20 mouse cellular contexts compared by ENCODE assay signal in the genomic region with DNA sequence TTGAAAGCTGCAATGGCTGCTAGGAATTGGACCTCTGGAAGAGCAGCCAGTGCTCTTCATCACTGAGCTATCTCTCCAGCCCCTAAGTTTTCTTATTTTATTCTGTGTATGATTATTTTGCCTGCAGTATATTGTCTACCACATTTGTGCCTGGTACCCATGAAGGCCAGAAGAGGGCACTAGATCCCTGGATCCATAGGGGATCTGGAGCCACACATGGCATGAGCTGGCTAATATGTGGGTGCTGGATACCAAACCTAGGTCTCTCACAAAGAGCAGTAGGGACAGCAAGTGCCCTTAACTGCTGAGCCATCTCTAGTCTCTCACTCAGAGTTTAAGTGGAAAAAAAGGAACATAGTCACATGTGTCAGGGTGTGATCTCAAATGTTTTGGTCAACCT. TPM values are rescaled to one million over a fixed set of nuclear protein-coding genes. Genes with fewer than 3 reads are reported as not detected.
A peak's percentile ranks its signal among the peaks of the same experiment; 100 is the strongest.
DNase-seq lines count a peak whose midpoint lies in the region; ATAC-seq and TF ChIP-seq lines count a peak whose summit lies in the region.
"Had no signal": no experiment of that assay in that cellular context is flagged by ENCODE, and none has a peak within 500 bp of the region (broad histone marks: within the 10 kb centered on the region; RNA-seq: fewer than 3 reads in every experiment).

No protein-coding gene starts in this region.

- no peak overlapping the region for H3K9ac ChIP-seq in liver, adult 2 months (ENCODE audit: low read depth, low read length)
- no peak overlapping the region for H3K9ac ChIP-seq in liver, embryonic 12.5 days
- H3K9ac ChIP-seq: embryonic facial prominence, embryonic 12.5 days; forebrain, embryonic 15.5 days; limb, embryonic 12.5 days; neural tube, embryonic 12.5 days had no signal

- ATAC-seq in liver, embryonic 12.5 days, result no peak
- ATAC-seq: forebrain, embryonic 15.5 days had no signal

- peaks cover 5% of the 10 kb centered on the region; the same call in 1 of the 2 replicates for H3K4me1 ChIP-seq in liver, adult 2 months (ENCODE audit: control insufficient read depth, insufficient read depth, low read length)
- H3K4me1 ChIP-seq in liver, embryonic 12.5 days, result no peaks in the 10 kb centered on the region
- peaks cover 10% of the 10 kb centered on the region for H3K4me1 ChIP-seq in thymus, adult 2 months (replicated peaks; ENCODE audit: control insufficient read depth, insufficient read depth, low read length)
- H3K4me1 ChIP-seq in small intestine, adult 2 months (ENCODE audit: control insufficient read depth, insufficient read depth, insufficient read length, low read length), result peaks cover 4% of the 10 kb centered on the region; the same call in 1 of the 2 replicates
- H3K4me1 ChIP-seq: embryonic facial prominence, embryonic 12.5 days; neural tube, embryonic 12.5 days had no signal

- no peaks in the 10 kb centered on the region for H3K9me3 ChIP-seq in liver, embryonic 12.5 days (replicated peaks)
- H3K9me3 ChIP-seq: embryonic facial prominence, embryonic 12.5 days; forebrain, embryonic 15.5 days; hindbrain, embryonic 10.5 days; limb, embryonic 12.5 days; neural tube, embryonic 12.5 days had no signal

- TF ChIP-seq CTCF in gastrocnemius, adult 2 months (IDR thresholded peaks at IDR 0.05), result peak; percentile 19; the same call in 1 of the 2 replicates
- TF ChIP-seq CTCF in liver, adult 2 months (IDR thresholded peaks at IDR 0.05; ENCODE audit: low read depth, low read length), result peak; percentile 32; the same call in 1 of the 2 replicates
- no peak for TF ChIP-seq CTCF in thymus, adult 2 months (IDR thresholded peaks at IDR 0.05; ENCODE audit: borderline replicate concordance, control insufficient read depth, extremely low read depth, insufficient read depth, low read length, poor library complexity)
- TF ChIP-seq CTCF in small intestine, adult 2 months (IDR thresholded peaks at IDR 0.05; ENCODE audit: extremely low read depth, insufficient read length, insufficient replicate concordance, low read depth, low read length), result peak; percentile 35; the same call in 1 of the 2 replicates

- H3K4me2 ChIP-seq in liver, embryonic 12.5 days, result no peak overlapping the region
- H3K4me2 ChIP-seq: embryonic facial prominence, embryonic 12.5 days; forebrain, embryonic 15.5 days; limb, embryonic 12.5 days; neural tube, embryonic 12.5 days had no signal

- H3K79me2 ChIP-seq in liver, adult 2 months (ENCODE audit: control insufficient read depth, insufficient read depth, low read length), result peaks cover 4% of the 10 kb centered on the region; the same call in 1 of the 2 replicates

- H3K27me3 ChIP-seq in liver, adult 2 months (ENCODE audit: control insufficient read depth, insufficient read depth, low read length), result no peaks in the 10 kb centered on the region
- H3K27me3 ChIP-seq in liver, embryonic 12.5 days (replicated peaks), result no peaks in the 10 kb centered on the region
- H3K27me3 ChIP-seq in thymus, adult 2 months (ENCODE audit: control insufficient read depth, insufficient read depth, low read length), result no peaks in the 10 kb centered on the region
- H3K27me3 ChIP-seq in small intestine, adult 2 months (ENCODE audit: control insufficient read depth, insufficient read depth, low read length), result no peaks in the 10 kb centered on the region
- H3K27me3 ChIP-seq: embryonic facial prominence, embryonic 12.5 days; forebrain, embryonic 15.5 days; limb, embryonic 12.5 days; neural tube, embryonic 12.5 days had no signal

- intact Hi-C loops in gastrocnemius, adult 2 months (cut with DNase I), result no loop called here

- H3K4me3 ChIP-seq in gastrocnemius, adult 2 months, result no peak overlapping the region
- no peak overlapping the region for H3K4me3 ChIP-seq in liver, adult 2 months (ENCODE audit: insufficient read depth, low read depth, low read length)
- H3K4me3 ChIP-seq in liver, embryonic 12.5 days, result no peak overlapping the region
- no peak overlapping the region for H3K4me3 ChIP-seq in thymus, adult 2 months (ENCODE audit: control insufficient read depth, insufficient read depth, low read length)
- no peak overlapping the region for H3K4me3 ChIP-seq in small intestine, adult 2 months (ENCODE audit: low read depth, low read length)
- H3K4me3 ChIP-seq: embryonic facial prominence, embryonic 12.5 days; forebrain, embryonic 15.5 days; hindbrain, embryonic 10.5 days; limb, embryonic 12.5 days; neural tube, embryonic 12.5 days had no signal

- DNase-seq in gastrocnemius, adult 2 months, result no peak
- no peak for DNase-seq in gastrocnemius, postnatal 4 days (ENCODE audit: low spot score in 2 of 2)
- no peak for DNase-seq in liver, adult 2 months (ENCODE audit: extremely low read depth, low read depth, low spot score)
- DNase-seq in thymus, adult 2 months, result no peak
- no peak for DNase-seq in thymus, adult 18-20 months
- DNase-seq in ovary, postnatal 10 days (ENCODE audit: low spot score), result no peak
- DNase-seq: adrenal gland, adult 2 months; cerebellum, adult 11-12 months; lung, adult 2 months; right cerebral cortex, postnatal 25 days had no signal

- no peak for TF ChIP-seq POLR2A in liver, adult 2 months (IDR thresholded peaks at IDR 0.05; ENCODE audit: extremely low read depth, insufficient read depth, low read length)
- no peak for TF ChIP-seq POLR2A in thymus, adult 2 months (IDR thresholded peaks at IDR 0.05; ENCODE audit: control insufficient read depth, extremely low read depth, insufficient read depth, low read length, poor library complexity)
- TF ChIP-seq POLR2A in small intestine, adult 2 months (IDR thresholded peaks at IDR 0.05; ENCODE audit: low read depth, low read length), result no peak

- peaks cover 6% of the 10 kb centered on the region; the same call in 1 of the 2 replicates for H3K36me3 ChIP-seq in liver, adult 2 months (ENCODE audit: control insufficient read depth, insufficient read depth, low read length)
- peaks cover 29% of the 10 kb centered on the region for H3K36me3 ChIP-seq in liver, embryonic 12.5 days
- peaks cover 10% of the 10 kb centered on the region for H3K36me3 ChIP-seq in thymus, adult 2 months (ENCODE audit: control insufficient read depth, insufficient read depth, low read length)
- H3K36me3 ChIP-seq in small intestine, adult 2 months (ENCODE audit: control insufficient read depth, insufficient read depth, low read length), result peaks cover 12% of the 10 kb centered on the region
- H3K36me3 ChIP-seq: embryonic facial prominence, embryonic 12.5 days; neural tube, embryonic 12.5 days had no signal

- H3K27ac ChIP-seq in gastrocnemius, adult 2 months, result no peak overlapping the region
- H3K27ac ChIP-seq in liver, adult 2 months (replicated peaks; ENCODE audit: insufficient read depth, low read depth, low read length), result no peak overlapping the region
- H3K27ac ChIP-seq in liver, embryonic 12.5 days, result no peak overlapping the region
- H3K27ac ChIP-seq in thymus, adult 2 months (ENCODE audit: control insufficient read depth, insufficient read depth, low read length), result peak overlapping the region; percentile 60; the same call in 1 of the 2 replicates
- H3K27ac ChIP-seq in small intestine, adult 2 months (ENCODE audit: insufficient read depth, low read depth, low read length), result no peak overlapping the region
- H3K27ac ChIP-seq: embryonic facial prominence, embryonic 12.5 days; forebrain, embryonic 15.5 days; hindbrain, embryonic 10.5 days; limb, embryonic 12.5 days; neural tube, embryonic 12.5 days had no signal

RNA-seq across cellular contexts. Expression of gene Fntb, which starts 12.5 kb away (rescaled TPM):
- total RNA-seq in gastrocnemius, adult 2 months (2021), result 10 to 100 TPM; 11.2 to 13.3 TPM
- 10 to 100 TPM; 24.0 to 24.1 TPM for total RNA-seq in gastrocnemius, postnatal 4 days (2021)
- total RNA-seq in liver, adult 2 months (2014; rRNA removed), result 1.4 and 1.7 TPM in 2 replicates
- polyA plus RNA-seq in liver, adult 2 months (2012; rRNA removed), result 5.2 and 6.5 TPM in 2 replicates
- 30.7 and 31.3 TPM in 2 replicates for polyA plus RNA-seq in liver, embryonic 12.5 days (2016; fragmentation: Nextera tagmentation; extraction: Ambion mirVana)
- polyA plus RNA-seq in thymus, adult 2 months (2012; rRNA removed), result 50.9 and 51.3 TPM in 2 replicates
- polyA plus RNA-seq in small intestine, adult 2 months (2012; rRNA removed), result 9.1 and 27.1 TPM in 2 replicates

RNA-seq across cellular contexts. Expression of gene Churc1, which starts 12.5 kb away (rescaled TPM):
- total RNA-seq in gastrocnemius, adult 2 months (2021), result 10 to 100 TPM; 53.8 to 69.8 TPM
- 10 to 100 TPM; 43.1 to 45.7 TPM for total RNA-seq in gastrocnemius, postnatal 4 days (2021)
- 94.0 and 99.2 TPM in 2 replicates for total RNA-seq in liver, adult 2 months (2014; rRNA removed)
- 51.8 and 54.8 TPM in 2 replicates for polyA plus RNA-seq in liver, adult 2 months (2012; rRNA removed)
- 99.2 and 101 TPM in 2 replicates for polyA plus RNA-seq in liver, embryonic 12.5 days (2016; fragmentation: Nextera tagmentation; extraction: Ambion mirVana)
- 61.6 and 68.3 TPM in 2 replicates for polyA plus RNA-seq in thymus, adult 2 months (2012; rRNA removed)
- 20.3 and 20.9 TPM in 2 replicates for polyA plus RNA-seq in small intestine, adult 2 months (2012; rRNA removed)

RNA-seq across cellular contexts. Expression of gene Gpx2, which starts 17.5 kb away (rescaled TPM):
- total RNA-seq in gastrocnemius, adult 2 months (2021), result not detected
- not detected for total RNA-seq in gastrocnemius, postnatal 4 days (2021)
- total RNA-seq in liver, adult 2 months (2014; rRNA removed), result 0.09 TPM in 1 of 2 replicates, not detected in the other
- 0.15 and 0.21 TPM in 2 replicates for polyA plus RNA-seq in liver, adult 2 months (2012; rRNA removed)
- not detected in 2 replicates for polyA plus RNA-seq in liver, embryonic 12.5 days (2016; fragmentation: Nextera tagmentation; extraction: Ambion mirVana)
- 5.4 and 6.3 TPM in 2 replicates for polyA plus RNA-seq in thymus, adult 2 months (2012; rRNA removed)
- 514 and 943 TPM in 2 replicates for polyA plus RNA-seq in small intestine, adult 2 months (2012; rRNA removed)
- total RNA-seq: adrenal gland, adult 2 months; common myeloid progenitor, adult 5-6 weeks; granulocyte monocyte progenitor cell, adult 5-6 weeks; megakaryocyte, adult 5-6 weeks had no signal
- polyA plus RNA-seq: adrenal gland, adult 2 months; forebrain, embryonic 15.5 days; hindbrain, embryonic 10.5 days; neural tube, embryonic 12.5 days had no signal

RNA-seq across cellular contexts. Expression of gene Rab15, which starts 44.9 kb away (rescaled TPM):
- 1 to 10 TPM; 1.0 to 5.6 TPM for total RNA-seq in gastrocnemius, adult 2 months (2021)
- total RNA-seq in gastrocnemius, postnatal 4 days (2021), result 10 to 100 TPM; 15.0 to 18.1 TPM
- 0.20 TPM in 1 of 2 replicates, not detected in the other for total RNA-seq in liver, adult 2 months (2014; rRNA removed)
- 0.11 TPM in 1 of 2 replicates, not detected in the other for polyA plus RNA-seq in liver, adult 2 months (2012; rRNA removed)
- 0.31 and 0.85 TPM in 2 replicates for polyA plus RNA-seq in liver, embryonic 12.5 days (2016; fragmentation: Nextera tagmentation; extraction: Ambion mirVana)
- 18.6 and 21.9 TPM in 2 replicates for polyA plus RNA-seq in thymus, adult 2 months (2012; rRNA removed)
- polyA plus RNA-seq in small intestine, adult 2 months (2012; rRNA removed), result 5.7 and 16.4 TPM in 2 replicates
- total RNA-seq: common myeloid progenitor, adult 5-6 weeks; granulocyte monocyte progenitor cell, adult 5-6 weeks; megakaryocyte, adult 5-6 weeks had no signal

Comparison
In these comparisons a context has a peak if more than half of its experiments do, and no peak if none do; other contexts are left out.
1. RNA of gene Gpx2, which starts 17.5 kb away (polyA plus RNA-seq): 514 to 943 TPM in small intestine, adult 2 months; 5.4 to 6.3 TPM in thymus, adult 2 months, 0.15 to 0.21 TPM in liver, adult 2 months and not detected in liver, embryonic 12.5 days; every median in the first group is over 10 times any median in the second.